Mouse (Mus musculus) gastrocnemius, adult 8-10 months (tissue): ENCODE measurements around the gene Aatk. TPM values are rescaled to one million over a fixed set of nuclear protein-coding genes. Genes with fewer than 3 reads are reported as not detected.

ENCODE experiments used
- DNase-seq, 2 experiments: peaks; one replicate each; pipeline ENCODE4 v3.0.0; 2022; ENCODE audit warnings: low spot score in 2 of 2
- total RNA-seq, 4 experiments: library from RNA; stranded (reverse); gene quantifications; 2 replicates each; pipeline ENCODE4 v1.2.4; 2022

The Aatk gene
- total RNA-seq, 4 experiments from 2014 or later = 2.3 to 5.0 (median 3.1) TPM

DNA sequence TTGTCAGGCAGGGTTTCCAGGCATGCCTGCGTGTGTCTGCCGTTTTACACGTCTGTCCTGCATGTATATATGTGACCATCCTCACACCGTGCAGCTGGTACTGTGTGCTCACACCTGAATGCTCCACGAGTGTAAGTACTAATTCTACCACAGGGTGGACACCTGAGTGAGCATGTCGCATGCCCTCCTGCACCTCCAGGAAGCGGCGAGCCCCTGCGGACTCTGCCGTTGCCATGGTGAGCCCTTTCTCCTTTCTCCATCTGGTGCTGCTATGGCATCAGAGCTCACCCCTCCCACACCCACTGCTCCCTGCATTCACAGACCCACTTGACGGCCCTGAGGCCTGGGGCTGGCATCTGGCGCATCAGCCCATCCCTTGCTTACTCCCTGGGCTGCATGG, 24.1 kb downstream of the Aatk start:
- DNase-seq = no peak

DNA sequence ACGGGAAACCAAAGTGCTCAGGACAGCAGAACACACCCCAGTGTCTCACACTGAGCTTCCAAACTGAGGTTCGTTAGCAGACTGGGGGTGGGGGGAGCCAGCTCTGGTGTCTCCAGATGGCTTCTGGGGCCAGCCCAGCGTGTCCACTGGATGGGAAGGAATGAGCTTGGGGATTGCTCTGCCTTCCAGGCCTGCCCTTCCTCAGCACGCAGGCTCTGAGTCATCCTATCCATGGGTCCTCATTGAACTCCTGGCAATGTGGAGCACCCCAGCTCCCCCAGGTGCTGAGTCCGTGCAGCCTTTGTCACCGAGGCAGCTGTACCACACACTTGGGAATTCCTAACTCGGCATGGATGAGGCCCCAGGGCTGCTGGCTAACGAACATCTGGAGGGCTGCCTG, 24.8 kb downstream of the Aatk start:
- DNase-seq = no peak

DNA sequence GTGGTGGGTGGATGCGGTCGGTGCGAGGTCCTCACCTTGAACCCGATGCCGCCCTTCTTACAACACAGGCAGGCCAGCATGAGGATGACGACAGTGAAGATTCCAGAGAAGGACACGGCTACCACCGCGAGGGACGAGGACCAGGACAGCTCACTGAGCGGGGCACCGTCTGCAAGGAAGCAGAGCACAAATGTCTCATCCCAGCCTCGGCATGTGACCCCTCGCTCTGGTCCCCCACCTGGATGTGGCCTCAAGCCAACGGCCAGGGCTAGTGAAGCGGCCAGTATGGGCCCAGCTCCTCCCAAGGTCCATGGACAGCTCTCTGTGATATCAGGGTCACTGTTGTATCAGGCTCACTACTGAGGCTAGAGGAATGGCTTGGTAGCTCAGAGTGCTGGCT, 25.6 kb downstream of the Aatk start:
- DNase-seq = no peak

DNA sequence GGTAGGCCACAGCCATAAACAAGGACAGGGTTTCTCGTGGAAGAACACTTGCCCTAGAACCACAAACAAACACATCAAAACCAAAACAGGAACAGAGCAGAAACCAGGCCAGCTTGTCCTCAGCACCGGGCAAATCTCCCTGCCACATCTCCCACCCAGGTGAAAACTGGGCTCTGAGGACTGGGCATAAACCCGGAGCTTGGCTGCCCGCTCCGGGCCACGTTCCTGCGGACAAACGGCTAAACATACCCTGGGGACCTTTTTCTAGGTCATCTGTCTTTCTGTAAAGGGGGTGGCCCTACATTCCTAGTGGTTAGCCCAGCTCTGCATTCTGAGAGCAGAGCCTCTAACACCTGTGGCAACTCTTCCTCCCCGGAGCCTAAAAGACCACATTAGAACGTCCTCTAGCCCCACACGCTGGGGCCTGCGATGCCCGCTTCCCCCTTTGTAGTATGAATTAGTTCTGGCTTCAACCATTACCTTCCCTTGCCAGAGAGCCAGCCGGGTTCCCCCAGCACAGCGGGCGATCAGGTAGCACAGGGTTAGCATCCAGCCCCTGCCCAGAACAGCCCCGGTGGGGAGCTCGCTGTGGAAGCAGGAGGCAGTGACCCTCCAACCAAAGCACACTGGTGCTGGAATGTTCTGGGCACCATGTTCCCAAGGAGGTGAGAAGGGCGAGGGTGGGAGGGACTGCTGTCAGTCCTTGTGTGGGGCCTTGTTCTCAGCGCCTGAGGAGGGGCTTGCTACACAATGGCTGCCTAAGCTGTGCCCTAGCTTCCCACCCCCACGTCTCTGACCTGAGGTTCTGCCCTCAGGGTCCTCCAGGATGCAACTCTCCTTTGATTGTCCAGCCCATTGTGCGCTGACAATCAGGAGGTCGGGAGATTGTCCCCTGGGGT, 27.2 kb downstream of the Aatk start:
- no peak for DNase-seq

DNA sequence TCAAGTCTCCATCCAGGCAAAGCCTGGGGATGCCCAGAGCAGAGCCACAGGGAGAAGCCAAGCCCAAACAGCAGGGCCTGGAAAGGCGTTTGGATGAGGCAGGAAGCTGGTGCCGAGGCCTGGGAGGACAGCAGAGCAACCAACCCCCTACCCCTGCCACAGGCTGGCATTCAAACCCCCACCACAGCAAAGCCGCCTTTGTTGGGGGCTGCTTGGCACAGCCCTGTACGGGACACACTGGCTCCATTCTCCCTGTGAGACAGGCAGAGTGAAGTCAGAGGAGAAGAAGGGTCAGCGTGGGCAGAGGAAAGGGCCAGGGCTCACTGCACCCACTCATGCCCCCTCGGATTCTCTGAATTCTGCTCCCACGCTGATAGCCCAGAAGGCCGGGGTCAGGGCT, 30.0 kb downstream of the Aatk start:
- DNase-seq = no peak

DNA sequence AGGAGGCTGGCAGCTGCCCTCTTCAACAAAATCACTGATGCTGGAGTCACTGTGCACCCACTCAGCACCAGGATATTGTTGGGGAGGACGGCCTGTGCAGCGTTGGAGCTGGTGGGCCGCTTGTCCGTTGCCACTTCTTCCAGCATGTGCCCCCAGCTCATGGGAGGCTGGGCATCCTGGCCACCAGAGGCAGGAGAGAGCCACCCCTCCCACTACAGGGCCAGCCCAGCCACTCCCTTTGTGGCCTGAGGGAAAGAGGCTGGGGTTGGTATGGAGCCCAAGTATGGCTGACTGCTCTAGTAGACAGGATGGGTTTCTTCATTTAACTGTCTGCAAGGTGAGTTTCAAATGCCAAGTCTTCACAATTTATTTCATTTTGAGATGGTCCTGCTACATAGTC, 32.2 kb downstream of the Aatk start:
- no peak for DNase-seq

- peak; percentile 54 to 62 for DNase-seq
These were observed 33.7 kb downstream of the Aatk start for GRCm38 (mm10) chr11:120013174-120013711.

DNA sequence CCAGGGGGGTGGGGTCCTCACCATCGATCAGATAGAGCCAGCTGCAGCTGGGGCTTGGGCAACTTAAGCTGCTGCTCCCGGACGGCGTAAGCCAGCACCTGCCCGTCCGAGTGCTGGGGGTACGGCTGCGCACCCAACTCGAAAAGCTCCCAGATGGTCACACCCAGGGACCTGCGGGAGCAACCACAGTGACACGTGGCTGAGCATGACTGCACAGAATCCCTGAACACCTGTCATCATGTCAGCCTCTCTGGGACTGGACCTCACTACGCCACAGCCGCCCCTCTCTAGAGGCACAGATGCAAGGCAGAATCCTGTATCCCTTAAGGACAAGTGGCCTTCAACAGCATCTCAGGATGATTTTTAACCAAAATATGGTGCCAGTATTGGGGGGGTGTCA, 34.3 kb downstream of the Aatk start:
- DNase-seq = no peak

- DNase-seq = no peak
These were observed 35.0 kb downstream of the Aatk start for GRCm38 (mm10) chr11:120011761-120012560.

- no peak for DNase-seq
These were observed 35.7 kb downstream of the Aatk start for GRCm38 (mm10) chr11:120011114-120011760.

DNA sequence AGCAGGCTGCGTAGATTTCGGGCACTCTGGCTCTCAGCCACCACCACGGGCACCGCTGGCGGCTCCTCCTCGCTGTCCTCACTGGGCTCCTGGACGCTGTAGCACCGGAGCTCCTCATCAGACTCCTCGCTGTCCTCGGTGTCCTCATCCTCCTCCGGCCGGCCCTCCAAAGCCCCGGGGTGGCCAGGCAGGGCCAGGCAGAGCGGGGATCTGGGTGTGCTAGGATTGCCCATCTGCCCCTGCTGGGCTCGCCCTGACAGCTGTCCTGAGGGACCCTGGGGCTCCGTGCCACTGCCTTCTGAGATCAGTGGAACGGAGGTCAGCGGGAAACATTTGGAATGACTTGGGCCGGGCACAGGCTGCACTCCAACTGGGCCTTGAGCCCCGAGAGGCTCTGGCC, 37.0 kb downstream of the Aatk start:
- no peak for DNase-seq

GRCm38 (mm10) chr11:120008956-120009355, 38.0 kb downstream of the Aatk start:
- DNase-seq = no peak

GRCm38 (mm10) chr11:120008501-120008900, 38.5 kb downstream of the Aatk start:
- no peak for DNase-seq

DNA sequence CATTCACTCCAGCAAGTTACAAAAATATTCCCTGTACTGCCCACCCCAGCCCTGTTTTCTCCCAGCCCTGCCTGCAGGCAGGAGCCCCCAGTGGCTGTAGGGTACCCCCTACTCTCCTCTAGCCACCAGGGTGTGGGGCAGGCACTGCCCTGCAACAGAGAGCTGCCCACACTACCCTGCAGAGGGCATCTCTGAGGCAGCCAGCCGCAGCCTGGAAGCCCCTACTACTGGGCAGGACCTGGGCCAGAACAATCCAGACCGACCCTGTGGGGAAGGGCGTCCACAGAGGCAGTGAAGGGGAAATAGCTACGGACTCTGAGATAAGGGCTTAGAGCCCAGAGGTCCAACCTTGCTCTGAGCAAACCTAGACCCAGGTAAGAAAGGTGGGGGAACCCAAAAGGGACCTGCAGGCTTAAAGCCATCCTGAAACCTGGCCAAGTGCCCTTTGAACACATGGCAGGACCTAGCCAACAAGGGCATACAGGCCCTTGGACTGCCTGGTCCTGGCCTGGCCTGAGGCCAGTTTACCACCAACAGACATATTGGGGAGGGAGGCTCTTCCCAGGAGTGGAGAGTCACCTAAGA, 39.4 kb downstream of the Aatk start:
- DNase-seq = no peak

GRCm38 (mm10) chr11:120005434-120006317, 41.3 kb downstream of the Aatk start:
- no peak for DNase-seq

- no peak for DNase-seq
These were observed 44.2 kb downstream of the Aatk start for GRCm38 (mm10) chr11:120002634-120003220.

- DNase-seq = no peak
These were observed 44.9 kb downstream of the Aatk start for GRCm38 (mm10) chr11:120002041-120002440.

DNA sequence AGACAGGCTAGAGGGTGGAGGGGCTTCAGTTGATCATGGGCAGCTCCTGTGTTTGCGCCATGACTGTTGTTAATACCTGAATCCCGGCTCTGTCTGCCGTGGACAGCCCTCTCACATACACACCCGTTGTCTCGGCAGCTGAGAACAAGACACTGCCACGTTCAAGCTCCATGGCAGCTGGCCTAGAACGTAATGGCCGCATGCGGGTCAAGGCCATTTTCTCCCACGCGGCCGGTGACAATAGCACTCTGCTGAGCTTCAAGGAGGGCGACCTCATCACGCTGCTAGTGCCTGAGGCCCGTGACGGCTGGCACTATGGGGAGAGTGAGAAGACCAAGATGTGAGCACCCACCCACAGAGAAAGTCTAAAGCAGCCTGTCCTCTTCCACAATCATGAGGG, 49.6 kb downstream of the Aatk start:
- no peak for DNase-seq

- peak; percentile 80 to 81 for DNase-seq
These were observed 55.7 kb downstream of the Aatk start for GRCm38 (mm10) chr11:119991338-119991678.
